Mouse (Mus musculus): ENCODE results near the gene Stmnd1.

DNA sequence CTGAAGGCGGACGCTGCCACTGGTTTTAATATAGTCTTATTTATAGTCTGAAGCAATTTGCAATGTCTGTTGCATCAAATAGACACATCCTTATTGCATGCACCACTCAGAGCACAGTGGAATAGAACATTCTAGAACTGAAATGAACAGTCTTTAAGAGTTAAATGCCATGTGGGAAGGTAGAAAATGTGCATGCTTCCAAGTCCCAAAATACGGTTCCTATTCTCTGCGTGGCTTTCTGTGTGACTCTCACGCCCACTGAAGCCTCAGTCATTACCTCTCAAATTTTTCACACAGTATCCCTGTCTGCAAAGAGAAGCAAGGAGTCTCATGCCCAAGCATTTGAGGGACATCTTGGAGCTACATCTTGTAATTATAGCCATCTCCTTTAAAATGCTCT, 19.4 kb upstream of the Stmnd1 start:
- no peak for TF ChIP-seq EP300 (IDR thresholded peaks at IDR 0.05; ENCODE audit: low read depth)
- no peak for TF ChIP-seq CTCF (IDR thresholded peaks at IDR 0.05; ENCODE audit: low read depth)
